Mouse (Mus musculus) limb, embryonic 14.5 days (tissue): ENCODE data around the gene Il13ra1. TPM values are rescaled to one million over a fixed set of nuclear protein-coding genes. Genes with fewer than 3 reads are reported as not detected.
A peak's percentile ranks its signal among the peaks of the same experiment; 100 is the strongest.

Experiments
- ATAC-seq: fragments of 200-750 bp; cut with Nextera tagmentation; 2 replicates; pipeline ENCODE4 v1.8.0; 2017; ENCODE audit warnings: low read depth, moderate number of reproducible peaks, moderate TSS enrichment; ENCODE audit not compliant: low FRiP score
- DNase-seq: peaks from one replicate; pipeline ENCODE4 v3.0.0-alpha.2; 2015; ENCODE audit warnings: low spot score
- H3K27ac ChIP-seq: fragments of 300-500 bp; sonication (generic); replicated peaks from 2 replicates; pipeline ENCODE4 v1.5.1; 2014; ENCODE audit warnings: low read depth, mild to moderate bottlenecking, low read length, moderate library complexity, mixed read lengths
- H3K27me3 ChIP-seq: fragments of 300-500 bp; sonication (generic); 2 replicates; pipeline ENCODE4 v1.6.1; 2014; ENCODE audit warnings: low read length, mixed read lengths; ENCODE audit not compliant: control insufficient read depth, insufficient read depth
- H3K36me3 ChIP-seq: fragments of 300-500 bp; sonication (generic); 2 replicates; pipeline ENCODE4 v1.6.1; 2014; ENCODE audit warnings: mild to moderate bottlenecking, low read length, moderate library complexity, mixed read lengths; ENCODE audit not compliant: control insufficient read depth, insufficient read depth
- H3K4me1 ChIP-seq: fragments of 300-500 bp; sonication (generic); 2 replicates; pipeline ENCODE4 v1.6.1; 2014; ENCODE audit warnings: antibody characterized with exemption, low read length, mixed read lengths; ENCODE audit not compliant: control insufficient read depth, insufficient read depth
- H3K4me2 ChIP-seq: fragments of 300-500 bp; sonication (generic); replicated peaks from 2 replicates; pipeline ENCODE4 v1.6.1; 2014; ENCODE audit warnings: low read depth, mild to moderate bottlenecking, low read length, moderate library complexity; ENCODE audit not compliant: severe bottlenecking
- H3K4me3 ChIP-seq: fragments of 300-500 bp; sonication (generic); replicated peaks from 2 replicates; pipeline ENCODE4 v1.5.1; 2014; ENCODE audit warnings: low read length
- H3K9ac ChIP-seq: fragments of 300-500 bp; sonication (generic); 2 replicates; pipeline ENCODE4 v1.6.1; 2014; ENCODE audit warnings: mild to moderate bottlenecking, low read depth, low read length, moderate library complexity; ENCODE audit not compliant: severe bottlenecking
- H3K9me3 ChIP-seq: fragments of 300-500 bp; sonication (generic); 2 replicates; pipeline ENCODE4 v1.6.1; 2016; ENCODE audit warnings: low read length; ENCODE audit not compliant: control insufficient read depth
- POLR2A ChIP-seq: fragments of 200-500 bp; IDR thresholded peaks from 2 replicates; pipeline ENCODE4 v1.8.0; 2012; ENCODE audit warnings: inconsistent platforms, mild to moderate bottlenecking, moderate library complexity, borderline replicate concordance; ENCODE audit not compliant: insufficient read depth, insufficient read length; ENCODE audit errors: extremely low read depth
- whole genome bisulfite sequencing: fragments of 180-500 bp; shearing (Covaris S2); extraction: QIAGEN DNeasy Blood & Tissue Kit; methylation state at CpG from one replicate; pipeline ENCODE4 v1.1.7; 2014; 5-methylcytosine and 5-hydroxymethylcytosine counted together
- polyA plus RNA-seq, 2 experiments: library from polyadenylated mRNA; depleted of rRNA in 1 of 2; stranded (reverse) in 1 of 2; unstranded in 1 of 2; fragments of >200 nt; fragmentation: Nextera tagmentation in 1 of 2; extraction: Ambion mirVana in 1 of 2; gene quantifications; 2 replicates each; pipeline versions ENCODE4 v1.2.1 to v1.2.3; 2012 to 2014

Gene Il13ra1
- polyA plus RNA-seq, 2 experiments = 6.1 to 15.5 TPM

GRCm38 (mm10) chrX:36156677-36157076 lies 44.8 kb downstream of the Il13ra1 start:
- no peak for ATAC-seq

DNA sequence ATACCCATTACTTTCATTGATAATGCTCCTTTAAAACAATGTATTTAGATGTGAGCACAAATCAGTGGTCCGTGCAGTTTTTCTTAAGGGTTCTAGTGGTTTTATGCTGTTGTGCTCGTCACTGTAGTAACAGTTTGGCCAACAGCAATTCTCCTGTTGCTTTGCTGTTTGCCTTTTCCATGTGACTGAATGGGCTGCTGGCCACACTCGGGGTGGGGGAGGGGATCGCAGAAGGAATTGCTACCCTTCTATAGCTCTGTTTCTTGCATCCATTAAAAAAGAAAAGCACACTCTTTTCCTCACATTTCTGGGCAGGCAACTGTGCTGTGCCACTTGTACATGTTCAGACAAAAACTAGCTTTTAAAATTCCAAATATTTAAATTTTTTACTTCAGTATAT lies 49.7 kb downstream of the Il13ra1 start:
- H3K4me1 ChIP-seq = no peaks in the 10 kb centered on the region
- no peak overlapping the region for H3K4me3 ChIP-seq
- no peaks in the 10 kb centered on the region for H3K9me3 ChIP-seq
- ATAC-seq (no peak), DNase-seq (no peak)
- no peaks in the 10 kb centered on the region for H3K36me3 ChIP-seq
- H3K9ac ChIP-seq = no peak overlapping the region
- no peak for TF ChIP-seq POLR2A
- no peaks in the 10 kb centered on the region for H3K27me3 ChIP-seq
- WGBS = 31% methylated on average over 4 of the region's 4 CpGs
- H3K27ac ChIP-seq = no peak overlapping the region
- H3K4me2 ChIP-seq = no peak overlapping the region

More at GRCm38 (mm10) chrX:36156677-36157076, 44.8 kb downstream of the Il13ra1 start:
- WGBS = 76% methylated on average over 2 of the region's 2 CpGs
- no peak overlapping the region for H3K4me2 ChIP-seq
- H3K27me3 ChIP-seq = no peaks in the 10 kb centered on the region
- H3K4me3 ChIP-seq = no peak overlapping the region
- H3K4me1 ChIP-seq = no peaks in the 10 kb centered on the region
- H3K36me3 ChIP-seq = no peaks in the 10 kb centered on the region
- no peak for DNase-seq
- no peaks in the 10 kb centered on the region for H3K9me3 ChIP-seq
- no peak overlapping the region for H3K27ac ChIP-seq
- H3K9ac ChIP-seq = no peak overlapping the region
- no peak for TF ChIP-seq POLR2A

DNA sequence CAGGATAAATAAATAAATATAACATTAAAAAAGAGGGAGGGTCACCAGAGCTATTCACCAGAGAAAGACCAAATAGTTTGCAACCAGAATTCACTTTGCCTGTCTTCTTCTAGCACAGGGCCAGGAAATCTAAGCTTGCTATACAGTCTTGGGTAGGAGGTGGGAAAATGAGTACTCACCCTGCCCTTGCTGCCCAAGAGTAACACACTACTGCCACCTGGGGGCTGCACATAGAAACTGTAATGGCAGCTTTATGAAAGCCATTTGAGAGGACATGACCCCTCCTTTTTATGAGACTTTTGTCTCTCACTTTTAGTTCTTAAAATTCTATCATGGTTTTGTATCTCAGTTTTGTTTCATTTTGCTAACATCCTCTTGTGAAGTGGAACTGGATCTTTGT lies 71.7 kb downstream of the Il13ra1 start:
- peak; percentile 30 for DNase-seq
- H3K4me1 ChIP-seq = no peaks in the 10 kb centered on the region
- no peaks in the 10 kb centered on the region for H3K27me3 ChIP-seq
- no peak overlapping the region for H3K4me3 ChIP-seq
- no peak for TF ChIP-seq POLR2A
- no peaks in the 10 kb centered on the region for H3K9me3 ChIP-seq
- ATAC-seq = no peak
- no peak overlapping the region for H3K9ac ChIP-seq
- H3K36me3 ChIP-seq = no peaks in the 10 kb centered on the region
- H3K27ac ChIP-seq = no peak overlapping the region
- no peak overlapping the region for H3K4me2 ChIP-seq

DNA sequence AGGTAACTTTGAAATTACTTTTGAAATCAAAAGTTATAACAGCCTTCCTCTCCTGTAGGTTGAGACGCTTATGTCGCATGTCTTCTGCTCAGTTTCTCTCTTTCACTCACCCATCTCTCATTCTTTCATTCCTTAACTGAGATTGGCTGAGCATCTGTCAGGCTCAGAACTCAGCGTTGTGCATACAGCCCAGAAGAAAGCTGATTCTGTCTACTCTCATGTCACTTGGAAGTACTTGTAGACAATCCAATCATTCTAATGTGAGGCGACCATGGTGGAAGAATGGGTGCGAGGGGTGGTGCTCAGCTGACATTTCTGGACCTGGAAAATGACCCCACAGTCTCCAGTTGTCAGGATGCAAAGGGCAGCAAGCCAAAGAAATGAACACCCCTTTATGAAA lies 74.1 kb downstream of the Il13ra1 start:
- no peak overlapping the region for H3K4me3 ChIP-seq
- ATAC-seq = no peak

GRCm38 (mm10) chrX:36186443-36186842 lies 74.5 kb downstream of the Il13ra1 start:
- ATAC-seq = no peak
- TF ChIP-seq POLR2A = no peak
- no peak overlapping the region for H3K27ac ChIP-seq

More for the DNA sequence above, 74.1 kb downstream of the Il13ra1 start:
- Histone ChIP-seq H3K4me2 (no peak overlapping the region), H3K27me3 (no peaks in the 10 kb centered on the region), H3K27ac (no peak overlapping the region), H3K4me1 (no peaks in the 10 kb centered on the region), H3K9me3 (no peaks in the 10 kb centered on the region), H3K9ac (no peak overlapping the region), H3K36me3 (no peaks in the 10 kb centered on the region)
- 66% methylated on average over 5 of the region's 5 CpGs for WGBS
- TF ChIP-seq POLR2A = no peak
- DNase-seq = no peak

GRCm38 (mm10) chrX:36193951-36194350 lies 82.0 kb downstream of the Il13ra1 start:
- Histone ChIP-seq H3K27ac (no peak overlapping the region), H3K4me3 (no peak overlapping the region), H3K4me2 (no peak overlapping the region), H3K36me3 (no peaks in the 10 kb centered on the region), H3K4me1 (no peaks in the 10 kb centered on the region), H3K9me3 (no peaks in the 10 kb centered on the region), H3K9ac (no peak overlapping the region), H3K27me3 (no peaks in the 10 kb centered on the region)
- peak; percentile 67 for DNase-seq
- 28% methylated on average over 6 of the region's 6 CpGs for WGBS
- peak; percentile 50; the same call in 1 of the 2 replicates for ATAC-seq
- no peak for TF ChIP-seq POLR2A

More at GRCm38 (mm10) chrX:36186443-36186842, 74.5 kb downstream of the Il13ra1 start:
- Histone ChIP-seq H3K36me3 (no peaks in the 10 kb centered on the region), H3K4me3 (no peak overlapping the region), H3K9ac (no peak overlapping the region), H3K27me3 (no peaks in the 10 kb centered on the region), H3K4me2 (no peak overlapping the region), H3K4me1 (no peaks in the 10 kb centered on the region), H3K9me3 (no peaks in the 10 kb centered on the region)
- DNase-seq = no peak
- 57% methylated on average over 6 of the region's 6 CpGs for WGBS
